ENCODE assay signal across 18 mouse cellular contexts in the genomic region with DNA sequence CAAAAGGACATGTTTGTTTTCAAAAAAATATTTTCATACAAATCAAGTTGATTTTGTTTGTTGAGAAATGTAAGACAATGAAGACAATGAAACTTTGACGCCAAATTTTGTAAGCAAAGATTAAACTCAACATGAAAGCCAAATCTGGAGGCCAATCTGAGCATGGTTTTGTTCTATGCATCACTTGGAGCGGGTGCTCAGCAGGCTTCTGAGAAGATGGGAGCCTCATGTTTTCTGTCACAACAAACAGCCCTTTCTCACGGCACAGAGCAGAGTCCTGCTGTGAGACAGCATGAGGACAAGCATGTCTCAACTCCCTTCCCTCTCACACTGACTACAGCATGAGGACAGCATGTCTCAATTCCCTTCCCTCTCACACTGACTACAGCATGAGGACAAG. TPM values are rescaled to one million over a fixed set of nuclear protein-coding genes. Genes with fewer than 3 reads are reported as not detected.
A peak's percentile ranks its signal among the peaks of the same experiment; 100 is the strongest.
DNase-seq lines count a peak whose midpoint lies in the region; TF ChIP-seq lines count a peak whose summit lies in the region.
"Had no signal": no experiment of that assay in that cellular context is flagged by ENCODE, and none has a peak within 500 bp of the region (broad histone marks: within the 10 kb centered on the region; RNA-seq: fewer than 3 reads in every experiment).

No protein-coding gene starts in this region.

- DNase-seq in gastrocnemius, adult 2 months = no peak
- no peak for DNase-seq in gastrocnemius, postnatal 25 days
- DNase-seq in layer of hippocampus, adult 2 months (ENCODE audit: low spot score in 2 of 2) = no peak
- no peak for DNase-seq in layer of hippocampus, postnatal 25 days (ENCODE audit: extremely low spot score in 1 of 2, low spot score in 1 of 2)
- DNase-seq in brain, embryonic 14.5 days (ENCODE audit: low read depth) = peak; percentile 20
- DNase-seq in thymus, adult 2 months = no peak
- no peak for DNase-seq in spleen, postnatal 4 days (ENCODE audit: low spot score in 2 of 2)
- DNase-seq: adrenal gland, adult 2 months; adrenal gland, postnatal 10 days; adrenal gland, postnatal 25 days; cerebellum, adult 11-12 months; cerebellum, adult 2 months; cerebellum, adult 9-10 months; cerebellum, postnatal 10 days; cerebellum, postnatal 25 days had no signal

- H3K27me3 ChIP-seq in thymus, adult 2 months (ENCODE audit: control insufficient read depth, insufficient read depth, low read length) = no peaks in the 10 kb centered on the region
- H3K27me3 ChIP-seq: embryonic facial prominence, embryonic 12.5 days; forebrain, embryonic 13.5 days had no signal

- no peak for TF ChIP-seq POLR2A in brain, embryonic 14.5 days (IDR thresholded peaks at IDR 0.05; ENCODE audit: borderline replicate concordance, extremely low read depth, insufficient read depth, insufficient read length, poor library complexity, severe bottlenecking)
- TF ChIP-seq POLR2A in thymus, adult 2 months (IDR thresholded peaks at IDR 0.05; ENCODE audit: control insufficient read depth, extremely low read depth, insufficient read depth, low read length, poor library complexity) = no peak

- no peak for TF ChIP-seq CTCF in gastrocnemius, adult 2 months (IDR thresholded peaks at IDR 0.05)
- TF ChIP-seq CTCF in layer of hippocampus, adult 2 months (conservative IDR thresholded peaks at IDR 0.05) = no peak
- TF ChIP-seq CTCF in brain, embryonic 14.5 days (IDR thresholded peaks at IDR 0.05; ENCODE audit: borderline replicate concordance, extremely low read depth, insufficient read depth, insufficient read length) = no peak
- no peak for TF ChIP-seq CTCF in thymus, adult 2 months (IDR thresholded peaks at IDR 0.05; ENCODE audit: borderline replicate concordance, control insufficient read depth, extremely low read depth, insufficient read depth, low read length, poor library complexity)

- intact Hi-C loops in gastrocnemius, adult 2 months (cut with DNase I) = loop anchor here (5.0 kb wide), 1 partner anchor 39 kb away; no protein-coding TSS in a partner anchor

- H3K4me3 ChIP-seq in gastrocnemius, adult 2 months = no peak overlapping the region
- no peak overlapping the region for H3K4me3 ChIP-seq in layer of hippocampus, adult 2 months
- no peak overlapping the region for H3K4me3 ChIP-seq in thymus, adult 2 months (ENCODE audit: control insufficient read depth, insufficient read depth, low read length)
- H3K4me3 ChIP-seq: embryonic facial prominence, embryonic 10.5 days; embryonic facial prominence, embryonic 12.5 days; forebrain, embryonic 13.5 days had no signal

- H3K36me3 ChIP-seq in thymus, adult 2 months (ENCODE audit: control insufficient read depth, insufficient read depth, low read length) = peaks cover 11% of the 10 kb centered on the region

- H3K27ac ChIP-seq in gastrocnemius, adult 2 months = peak overlapping the region; percentile 28; the same call in 1 of the 2 replicates
- H3K27ac ChIP-seq in layer of hippocampus, adult 2 months = peak overlapping the region; percentile 6; the same call in 1 of the 2 replicates
- H3K27ac ChIP-seq in thymus, adult 2 months (ENCODE audit: control insufficient read depth, insufficient read depth, low read length) = no peak overlapping the region
- H3K27ac ChIP-seq: embryonic facial prominence, embryonic 10.5 days; embryonic facial prominence, embryonic 12.5 days; forebrain, embryonic 13.5 days had no signal

- WGBS in thymus, adult 2 months = 88% methylated on average over 3 of the region's 3 CpGs

- H3K4me1 ChIP-seq in thymus, adult 2 months (replicated peaks; ENCODE audit: control insufficient read depth, insufficient read depth, low read length) = no peaks in the 10 kb centered on the region
- H3K4me1 ChIP-seq: embryonic facial prominence, embryonic 12.5 days; forebrain, embryonic 13.5 days had no signal

RNA-seq across cellular contexts. Expression of gene Foxred1, which starts 25.1 kb away (rescaled TPM):
- total RNA-seq in gastrocnemius, adult 2 months (2021) = 10 to 100 TPM; 17.6 to 20.3 TPM
- total RNA-seq in gastrocnemius, postnatal 25 days (2021) = 10 to 100 TPM; 21.5 to 22.1 TPM
- total RNA-seq in layer of hippocampus, adult 2 months (2021) = 10 to 100 TPM; 35.4 to 37.3 TPM
- 10 to 100 TPM; 34.3 to 34.5 TPM for total RNA-seq in layer of hippocampus, postnatal 25 days (2021)
- 48.1 and 63.1 TPM in 2 replicates for polyA plus RNA-seq in brain, embryonic 14.5 days (2012; rRNA removed)
- polyA plus RNA-seq in thymus, adult 2 months (2012; rRNA removed) = 27.0 and 28.5 TPM in 2 replicates

RNA-seq across cellular contexts. Expression of gene Fam118b, which starts 31.6 kb away (rescaled TPM):
- total RNA-seq in gastrocnemius, adult 2 months (2021) = 10 to 100 TPM; 24.3 to 29.8 TPM
- 10 to 100 TPM; 15.9 to 21.7 TPM for total RNA-seq in gastrocnemius, postnatal 25 days (2021)
- total RNA-seq in layer of hippocampus, adult 2 months (2021) = 10 to 100 TPM; 27.2 to 35.4 TPM
- 10 to 100 TPM; 25.8 to 26.3 TPM for total RNA-seq in layer of hippocampus, postnatal 25 days (2021)
- 42.5 and 56.3 TPM in 2 replicates for polyA plus RNA-seq in brain, embryonic 14.5 days (2012; rRNA removed)
- 13.4 and 20.6 TPM in 2 replicates for polyA plus RNA-seq in thymus, adult 2 months (2012; rRNA removed)

RNA-seq across cellular contexts. Expression of gene Rpusd4, which starts 31.7 kb away (rescaled TPM):
- total RNA-seq in gastrocnemius, adult 2 months (2021) = 1 to 10 TPM; 6.8 to 7.5 TPM
- 1 to 10 TPM; 6.0 to 6.4 TPM for total RNA-seq in gastrocnemius, postnatal 25 days (2021)
- 10 to 100 TPM; 10.9 to 11.0 TPM for total RNA-seq in layer of hippocampus, adult 2 months (2021)
- 10 to 100 TPM in 1 of 2 experiments, 1 to 10 TPM in 1; 8.7 to 10.9 TPM for total RNA-seq in layer of hippocampus, postnatal 25 days (2021)
- polyA plus RNA-seq in brain, embryonic 14.5 days (2012; rRNA removed) = 16.3 and 16.4 TPM in 2 replicates
- polyA plus RNA-seq in thymus, adult 2 months (2012; rRNA removed) = 22.9 and 23.4 TPM in 2 replicates

RNA-seq across cellular contexts. Expression of gene Tirap, which starts 35.9 kb away (rescaled TPM):
- total RNA-seq in gastrocnemius, adult 2 months (2021) = 10 to 100 TPM; 29.1 to 42.0 TPM
- total RNA-seq in gastrocnemius, postnatal 25 days (2021) = 10 to 100 TPM; 14.7 to 20.4 TPM
- 1 to 10 TPM; 1.6 to 2.7 TPM for total RNA-seq in layer of hippocampus, adult 2 months (2021)
- total RNA-seq in layer of hippocampus, postnatal 25 days (2021) = 1 to 10 TPM; 1.5 to 2.2 TPM
- polyA plus RNA-seq in brain, embryonic 14.5 days (2012; rRNA removed) = 4.5 and 4.9 TPM in 2 replicates
- 3.2 and 5.2 TPM in 2 replicates for polyA plus RNA-seq in thymus, adult 2 months (2012; rRNA removed)

RNA-seq across cellular contexts. Expression of gene Srpr, which starts 36.0 kb away (rescaled TPM):
- 100 to 1,000 TPM; 222 to 262 TPM for total RNA-seq in gastrocnemius, adult 2 months (2021)
- total RNA-seq in gastrocnemius, postnatal 25 days (2021) = 100 to 1,000 TPM; 156 to 190 TPM
- total RNA-seq in layer of hippocampus, adult 2 months (2021) = 10 to 100 TPM; 65.4 to 65.6 TPM
- total RNA-seq in layer of hippocampus, postnatal 25 days (2021) = 10 to 100 TPM; 62.3 to 63.3 TPM
- polyA plus RNA-seq in brain, embryonic 14.5 days (2012; rRNA removed) = 43.2 and 51.3 TPM in 2 replicates
- 58.2 and 70.1 TPM in 2 replicates for polyA plus RNA-seq in thymus, adult 2 months (2012; rRNA removed)
